Mouse (Mus musculus) hindbrain, embryonic 15.5 days (tissue): ENCODE measurements around the gene Elmo3. TPM values are rescaled to one million over a fixed set of nuclear protein-coding genes. Genes with fewer than 3 reads are reported as not detected.

Experiments
- ATAC-seq: fragments of 200-750 bp; cut with Nextera tagmentation; 2 replicates; pipeline ENCODE4 v1.8.0; 2017; ENCODE audit warnings: low read depth, moderate number of reproducible peaks, moderate TSS enrichment; ENCODE audit not compliant: low FRiP score
- H3K27ac ChIP-seq: fragments of 300-500 bp; sonication (generic); replicated peaks from 2 replicates; pipeline ENCODE4 v1.5.1; 2015; ENCODE audit warnings: mild to moderate bottlenecking, inconsistent platforms
- H3K27me3 ChIP-seq: fragments of 300-500 bp; sonication (generic); 2 replicates; pipeline ENCODE4 v1.6.1; 2015; ENCODE audit warnings: control low read depth, inconsistent platforms
- H3K36me3 ChIP-seq: fragments of 300-500 bp; sonication (generic); 2 replicates; pipeline ENCODE4 v1.6.1; 2015; ENCODE audit warnings: control low read depth, inconsistent platforms
- H3K4me1 ChIP-seq: fragments of 300-500 bp; sonication (generic); replicated peaks from 2 replicates; pipeline ENCODE4 v1.6.1; 2015; ENCODE audit warnings: control low read depth, inconsistent platforms
- H3K4me2 ChIP-seq: fragments of 300-500 bp; sonication (generic); 2 replicates; pipeline ENCODE4 v1.6.1; 2015; ENCODE audit warnings: moderate library complexity, mild to moderate bottlenecking, inconsistent platforms
- H3K4me3 ChIP-seq: fragments of 300-500 bp; sonication (generic); 2 replicates; pipeline ENCODE4 v1.5.1; 2015; ENCODE audit warnings: mild to moderate bottlenecking, inconsistent platforms
- H3K9ac ChIP-seq: fragments of 300-500 bp; sonication (generic); 2 replicates; pipeline ENCODE4 v1.6.1; 2015; ENCODE audit warnings: inconsistent platforms
- H3K9me3 ChIP-seq: fragments of 300-500 bp; sonication (generic); 2 replicates; pipeline ENCODE4 v1.6.1; 2016; ENCODE audit warnings: control low read depth, inconsistent platforms
- WGBS: fragments of 180-500 bp; shearing (Covaris S2); methylation state at CpG from one replicate; pipeline ENCODE4 v1.1.7; 2015; 5-methylcytosine and 5-hydroxymethylcytosine counted together
- polyA plus RNA-seq: library from polyadenylated mRNA; unstranded; fragments of >200 nt; fragmentation: Nextera tagmentation; extraction: Ambion mirVana; gene quantifications from 2 replicates; pipeline ENCODE4 v1.2.1, GENCODE M21; 2015

Gene Elmo3
- polyA plus RNA-seq, 1 experiment from 2014 or later, result 1.3 TPM

GRCm38 (mm10) chr8:105266775-105267174 is 38.6 kb upstream of the Elmo3 start:
- Histone ChIP-seq H3K4me1 (peaks cover 41% of the 10 kb centered on the region), H3K27ac (no peak overlapping the region), H3K27me3 (peaks cover 80% of the 10 kb centered on the region), H3K9ac (no peak overlapping the region), H3K9me3 (no peaks in the 10 kb centered on the region), H3K4me3 (no peak overlapping the region), H3K4me2 (no peak overlapping the region), H3K36me3 (no peaks in the 10 kb centered on the region)
- WGBS, result 14% methylated on average over 13 of the region's 13 CpGs
- ATAC-seq, result no peak

- ATAC-seq, result peak; percentile 91
- WGBS, result 0% methylated on average over 65 of the region's 65 CpGs
- no peaks in the 10 kb centered on the region for H3K9me3 ChIP-seq
- H3K9ac ChIP-seq, result peak overlapping the region; percentile 40
- H3K36me3 ChIP-seq, result no peaks in the 10 kb centered on the region
- peak overlapping the region; percentile 45 for H3K4me3 ChIP-seq
- H3K27ac ChIP-seq, result peak overlapping the region; percentile 36
- H3K27me3 ChIP-seq, result peaks cover 82% of the 10 kb centered on the region
- H3K4me2 ChIP-seq, result peak overlapping the region; percentile 84
- H3K4me1 ChIP-seq, result peaks cover 41% of the 10 kb centered on the region
Observed at GRCm38 (mm10) chr8:105268342-105269074, 36.9 kb upstream of the Elmo3 start.

- peak overlapping the region; percentile 36; the same call in 1 of the 2 replicates for H3K27ac ChIP-seq
- peaks cover 83% of the 10 kb centered on the region for H3K27me3 ChIP-seq
Observed at GRCm38 (mm10) chr8:105269075-105269458, 36.3 kb upstream of the Elmo3 start.

GRCm38 (mm10) chr8:105269461-105269947 is 35.9 kb upstream of the Elmo3 start, which contains the start of gene Hsf4:
Gene Hsf4, plus strand, starts transcription at chr8:105269801.
- peaks cover 85% of the 10 kb centered on the region for H3K27me3 ChIP-seq
- H3K36me3 ChIP-seq, result no peaks in the 10 kb centered on the region
- peaks cover 36% of the 10 kb centered on the region for H3K4me1 ChIP-seq
- peak within 1 kb of the TSS; percentile 84 for H3K4me2 ChIP-seq
- peak within 1 kb of the TSS; percentile 40 for H3K9ac ChIP-seq
- WGBS, result under 1% methylated on average over 42 of the region's 42 CpGs
- H3K27ac ChIP-seq, result peak within 1 kb of the TSS; percentile 36
- no peaks in the 10 kb centered on the region for H3K9me3 ChIP-seq
- ATAC-seq, result no peak
- H3K4me3 ChIP-seq, result peak within 1 kb of the TSS; percentile 45

More at GRCm38 (mm10) chr8:105269075-105269458, 36.3 kb upstream of the Elmo3 start:
- 0 out of 2 replicates have a peak, but pooled peaks have one; percentile 1 for ATAC-seq
- peak overlapping the region; percentile 84 for H3K4me2 ChIP-seq
- H3K4me3 ChIP-seq, result peak overlapping the region; percentile 45
- H3K9ac ChIP-seq, result peak overlapping the region; percentile 40
- H3K9me3 ChIP-seq, result no peaks in the 10 kb centered on the region
- peaks cover 39% of the 10 kb centered on the region for H3K4me1 ChIP-seq
- H3K36me3 ChIP-seq, result no peaks in the 10 kb centered on the region
- whole genome bisulfite sequencing, result 2% methylated on average over 10 of the region's 10 CpGs

- no peak overlapping the region for H3K27ac ChIP-seq
- peak overlapping the region; percentile 84 for H3K4me2 ChIP-seq
- peaks cover 30% of the 10 kb centered on the region for H3K4me1 ChIP-seq
- no peaks in the 10 kb centered on the region for H3K9me3 ChIP-seq
- H3K9ac ChIP-seq, result no peak overlapping the region
- WGBS, result 3% methylated on average over 39 of the region's 39 CpGs
- H3K4me3 ChIP-seq, result peak overlapping the region; percentile 45
- no peak for ATAC-seq
- H3K36me3 ChIP-seq, result no peaks in the 10 kb centered on the region
- H3K27me3 ChIP-seq, result peaks cover 85% of the 10 kb centered on the region
Observed at GRCm38 (mm10) chr8:105270101-105270915, 35.1 kb upstream of the Elmo3 start.

- peaks cover 83% of the 10 kb centered on the region for H3K27me3 ChIP-seq
- H3K9me3 ChIP-seq, result no peaks in the 10 kb centered on the region
- peaks cover 35% of the 10 kb centered on the region for H3K4me1 ChIP-seq
- WGBS, result 2% methylated on average over 11 of the region's 11 CpGs
- no peak overlapping the region for H3K9ac ChIP-seq
- H3K4me3 ChIP-seq, result peak overlapping the region; percentile 6; the same call in 1 of the 2 replicates
- ATAC-seq, result no peak
- H3K36me3 ChIP-seq, result no peaks in the 10 kb centered on the region
- no peak overlapping the region for H3K27ac ChIP-seq
- H3K4me2 ChIP-seq, result peak overlapping the region; percentile 84
Observed at GRCm38 (mm10) chr8:105270916-105271186, 34.5 kb upstream of the Elmo3 start.

- H3K4me3 ChIP-seq, result 0 out of 2 replicates have a peak overlapping the region, but pooled peaks have one; percentile 46
- H3K9ac ChIP-seq, result no peak overlapping the region
- H3K9me3 ChIP-seq, result no peaks in the 10 kb centered on the region
- 11% methylated on average over 10 of the region's 11 CpGs for WGBS
- H3K27me3 ChIP-seq, result peaks cover 69% of the 10 kb centered on the region
- H3K4me1 ChIP-seq, result peaks cover 33% of the 10 kb centered on the region
- no peak for ATAC-seq
- H3K36me3 ChIP-seq, result peaks cover 6% of the 10 kb centered on the region; the same call in 1 of the 2 replicates
- no peak overlapping the region for H3K27ac ChIP-seq
- H3K4me2 ChIP-seq, result peak overlapping the region; percentile 94
Observed at GRCm38 (mm10) chr8:105275387-105275786, 30.0 kb upstream of the Elmo3 start.

GRCm38 (mm10) chr8:105275840-105276239 is 29.6 kb upstream of the Elmo3 start, which contains the start of gene Nol3:
Gene Nol3, plus strand, starts transcription at chr8:105276140.
- no peak within 1 kb of the TSS for H3K27ac ChIP-seq
- H3K4me3 ChIP-seq, result peak within 1 kb of the TSS; percentile 46
- WGBS, result 5% methylated on average over 10 of the region's 10 CpGs
- H3K36me3 ChIP-seq, result peaks cover 6% of the 10 kb centered on the region; the same call in 1 of the 2 replicates
- H3K9me3 ChIP-seq, result no peaks in the 10 kb centered on the region
- peaks cover 28% of the 10 kb centered on the region for H3K4me1 ChIP-seq
- ATAC-seq, result no peak
- H3K27me3 ChIP-seq, result peaks cover 65% of the 10 kb centered on the region
- peak within 1 kb of the TSS; percentile 43 for H3K9ac ChIP-seq
- H3K4me2 ChIP-seq, result peak within 1 kb of the TSS; percentile 94

GRCm38 (mm10) chr8:105276292-105277120 is 28.9 kb upstream of the Elmo3 start:
- peaks cover 58% of the 10 kb centered on the region for H3K27me3 ChIP-seq
- 3% methylated on average over 30 of the region's 30 CpGs for WGBS

GRCm38 (mm10) chr8:105278911-105279334 is 26.5 kb upstream of the Elmo3 start:
- Histone ChIP-seq H3K9ac (no peak overlapping the region), H3K36me3 (peaks cover 24% of the 10 kb centered on the region), H3K27ac (no peak overlapping the region), H3K4me2 (peak overlapping the region; percentile 51), H3K9me3 (no peaks in the 10 kb centered on the region), H3K4me1 (peaks cover 26% of the 10 kb centered on the region), H3K4me3 (0 out of 2 replicates have a peak overlapping the region, but pooled peaks have one; percentile 12), H3K27me3 (peaks cover 36% of the 10 kb centered on the region)
- peak; percentile 46 for ATAC-seq
- 2% methylated on average over 28 of the region's 28 CpGs for WGBS

More at GRCm38 (mm10) chr8:105276292-105277120, 28.9 kb upstream of the Elmo3 start:
- H3K9ac ChIP-seq, result peak overlapping the region; percentile 43
- peak; percentile 76 for ATAC-seq
- no peak overlapping the region for H3K27ac ChIP-seq
- peaks cover 26% of the 10 kb centered on the region for H3K4me1 ChIP-seq
- H3K36me3 ChIP-seq, result peaks cover 8% of the 10 kb centered on the region
- peak overlapping the region; percentile 94 for H3K4me2 ChIP-seq
- H3K9me3 ChIP-seq, result no peaks in the 10 kb centered on the region
- H3K4me3 ChIP-seq, result peak overlapping the region; percentile 46

- Histone ChIP-seq H3K4me3 (no peak overlapping the region), H3K36me3 (peaks cover 37% of the 10 kb centered on the region), H3K4me1 (peaks cover 30% of the 10 kb centered on the region), H3K4me2 (no peak overlapping the region), H3K27me3 (peaks cover 20% of the 10 kb centered on the region), H3K9me3 (no peaks in the 10 kb centered on the region), H3K27ac (no peak overlapping the region), H3K9ac (no peak overlapping the region)
- 75% methylated on average over 3 of the region's 3 CpGs for WGBS
- ATAC-seq, result no peak
Observed at GRCm38 (mm10) chr8:105280567-105280966, 24.8 kb upstream of the Elmo3 start.
